Mouse (Mus musculus) E14TG2a.4 (cell line): ENCODE measurements at regions not wholly inside any gene's neighbourhood (a gene's known extent, or its start where the extent isn't known, plus 50 kb on each side); places are given as distances from the start of the nearest gene placed in this dataset.

Source experiments
- CTCF ChIP-seq: conservative IDR thresholded peaks from 2 replicates; pipeline ENCODE4 v1.5.1; 2014; ENCODE audit warnings: low read length
- NANOG ChIP-seq: IDR thresholded peaks from 2 replicates; pipeline ENCODE4 v1.6.1; 2014; ENCODE audit warnings: borderline replicate concordance, low read length, mixed read lengths
- POU5F1 ChIP-seq: IDR thresholded peaks from 2 replicates; pipeline ENCODE4 v1.6.1; 2014; ENCODE audit warnings: low read length, borderline replicate concordance

- TF ChIP-seq CTCF, result no peak
- TF ChIP-seq POU5F1, result no peak
- no peak for TF ChIP-seq NANOG
Observed at GRCm38 (mm10) chr6:103809986-103810341, 299.6 kb downstream of the Chl1 start.
